Mouse (Mus musculus): ENCODE results near the gene Jmjd6.

DNA sequence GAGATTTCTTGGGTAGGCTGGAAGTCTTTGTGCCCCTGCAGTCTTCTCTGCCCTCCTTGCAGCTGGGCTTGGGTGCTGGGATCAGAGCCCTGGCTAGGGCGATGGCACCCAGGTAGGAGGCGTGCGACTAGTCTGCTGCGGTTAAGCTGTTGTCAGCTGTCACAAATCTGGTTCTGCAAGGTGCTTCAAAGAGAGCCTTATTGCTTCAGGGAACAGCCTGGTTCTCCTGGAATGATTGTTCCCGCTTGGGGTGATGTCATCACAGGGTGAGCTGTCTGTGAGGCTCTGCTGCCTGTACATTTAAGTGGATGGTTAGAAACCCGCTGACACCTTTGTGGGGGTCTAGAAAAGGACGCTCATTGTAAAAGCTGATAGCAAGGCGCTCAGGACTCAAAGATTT lies 26.0 kb upstream of the Jmjd6 start:
- no peak for TF ChIP-seq POLR2A (IDR thresholded peaks at IDR 0.05; ENCODE audit: borderline replicate concordance, extremely low read depth, insufficient read depth, insufficient read length, poor library complexity, severe bottlenecking)
- TF ChIP-seq CTCF (IDR thresholded peaks at IDR 0.05; ENCODE audit: borderline replicate concordance, extremely low read depth, insufficient read depth, insufficient read length): no peak
